Mouse (Mus musculus): Measurements from ENCODE around the gene Hspa8. TPM values are rescaled to one million over a fixed set of nuclear protein-coding genes. Genes with fewer than 3 reads are reported as not detected.
"Not testable (repeated sequence)": the region's sequence is repeated elsewhere in the genome, so short reads cannot be mapped to it uniquely, and the experiment has no call there.

The Hspa8 gene
- polyA plus RNA-seq, 1 experiment from 2014 or later = 1,867 TPM

GRCm38 (mm10) chr9:40801614-40802532 lies 1.1 kb downstream of the Hspa8 start:
- Histone ChIP-seq H3K27ac (peak overlapping the region; percentile 90), H3K9ac (peak overlapping the region; percentile 92), H3K36me3 (peaks cover 32% of the 10 kb centered on the region), H3K4me1 (replicated peaks) (peaks cover 50% of the 10 kb centered on the region), H3K4me3 (peak overlapping the region; percentile 75), H3K4me2 (peak overlapping the region; percentile 64)
- not testable (repeated sequence) for H3K9me3 ChIP-seq (replicated peaks); H3K27me3 ChIP-seq
- ATAC-seq (replicated peaks; ENCODE audit: insufficient number of reproducible peaks, insufficient read depth, low FRiP score, low read depth) = peak; percentile 0; the same call in 1 of the 2 replicates
- WGBS = under 1% methylated on average over 27 of the region's 28 CpGs

GRCm38 (mm10) chr9:40802533-40802875 lies 1.7 kb downstream of the Hspa8 start:
- WGBS = 2% methylated on average over 8 of the region's 8 CpGs
- ATAC-seq (replicated peaks; ENCODE audit: insufficient number of reproducible peaks, insufficient read depth, low FRiP score, low read depth); H3K27me3 ChIP-seq; H3K9me3 ChIP-seq (replicated peaks); H3K27ac ChIP-seq: not testable (repeated sequence)
- Histone ChIP-seq H3K36me3 (peaks cover 32% of the 10 kb centered on the region), H3K9ac (peak overlapping the region; percentile 92), H3K4me2 (peak overlapping the region; percentile 64), H3K4me3 (peak overlapping the region; percentile 75), H3K4me1 (replicated peaks) (peaks cover 56% of the 10 kb centered on the region)

GRCm38 (mm10) chr9:40804576-40804975 lies 3.8 kb downstream of the Hspa8 start:
- not testable (repeated sequence) for H3K9ac ChIP-seq; H3K27me3 ChIP-seq; H3K27ac ChIP-seq; H3K9me3 ChIP-seq (replicated peaks); ATAC-seq (replicated peaks; ENCODE audit: insufficient number of reproducible peaks, insufficient read depth, low FRiP score, low read depth)
- Histone ChIP-seq H3K4me3 (peak overlapping the region; percentile 11; the same call in 1 of the 2 replicates), H3K36me3 (peaks cover 32% of the 10 kb centered on the region), H3K4me2 (peak overlapping the region; percentile 19; the same call in 1 of the 2 replicates), H3K4me1 (replicated peaks) (peaks cover 50% of the 10 kb centered on the region)
- whole genome bisulfite sequencing = 59% methylated on average over 3 of the region's 3 CpGs

DNA sequence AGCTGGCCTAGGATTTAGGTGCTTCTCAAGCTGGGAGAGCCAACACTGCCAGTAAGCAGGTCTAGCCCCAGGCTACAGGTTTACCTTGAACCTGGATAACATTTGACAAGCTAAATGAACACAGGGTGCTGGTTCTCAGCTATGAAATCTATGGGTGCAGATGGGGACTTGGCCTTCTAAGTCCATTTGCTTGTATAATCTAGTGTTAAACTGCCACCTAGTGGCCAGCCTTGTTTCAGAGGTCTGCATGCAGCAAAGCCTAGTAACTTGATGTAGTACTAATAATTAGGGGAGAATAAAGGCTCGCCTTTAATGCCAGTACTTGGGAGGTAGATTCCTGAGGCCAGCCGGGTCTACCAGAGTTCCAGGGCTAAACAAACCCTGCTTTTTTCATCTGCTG lies 4.5 kb downstream of the Hspa8 start:
- WGBS = 33% methylated on average over 2 of the region's 2 CpGs
- Histone ChIP-seq H3K4me1 (replicated peaks) (peaks cover 48% of the 10 kb centered on the region), H3K36me3 (peaks cover 32% of the 10 kb centered on the region), H3K9ac (peak overlapping the region; percentile 31; the same call in 1 of the 2 replicates), H3K4me3 (no peak overlapping the region), H3K4me2 (peak overlapping the region; percentile 19), H3K9me3 (replicated peaks) (no peaks in the 10 kb centered on the region), H3K27ac (0 out of 2 replicates have a peak overlapping the region, but pooled peaks have one; percentile 77), H3K27me3 (no peaks in the 10 kb centered on the region)
- no peak for ATAC-seq (replicated peaks; ENCODE audit: insufficient number of reproducible peaks, insufficient read depth, low FRiP score, low read depth)

GRCm38 (mm10) chr9:40806440-40807288 lies 5.9 kb downstream of the Hspa8 start:
- Histone ChIP-seq H3K4me3 (no peak overlapping the region), H3K4me2 (no peak overlapping the region), H3K9me3 (replicated peaks) (no peaks in the 10 kb centered on the region), H3K36me3 (peaks cover 32% of the 10 kb centered on the region), H3K9ac (peak overlapping the region; percentile 17; the same call in 1 of the 2 replicates), H3K4me1 (replicated peaks) (peaks cover 54% of the 10 kb centered on the region), H3K27me3 (no peaks in the 10 kb centered on the region), H3K27ac (peak overlapping the region; percentile 77)
- peak; percentile 36; the same call in 1 of the 2 replicates for ATAC-seq (replicated peaks; ENCODE audit: insufficient number of reproducible peaks, insufficient read depth, low FRiP score, low read depth)
- 18% methylated on average over 5 of the region's 5 CpGs for WGBS

GRCm38 (mm10) chr9:40807289-40807920 lies 6.6 kb downstream of the Hspa8 start:
- no peak for ATAC-seq (replicated peaks; ENCODE audit: insufficient number of reproducible peaks, insufficient read depth, low FRiP score, low read depth)
- Histone ChIP-seq H3K9ac (0 out of 2 replicates have a peak overlapping the region, but pooled peaks have one; percentile 17), H3K36me3 (peaks cover 32% of the 10 kb centered on the region), H3K4me2 (no peak overlapping the region), H3K4me1 (replicated peaks) (peaks cover 54% of the 10 kb centered on the region), H3K4me3 (no peak overlapping the region), H3K27me3 (no peaks in the 10 kb centered on the region), H3K9me3 (replicated peaks) (no peaks in the 10 kb centered on the region), H3K27ac (peak overlapping the region; percentile 77)
- 18% methylated on average over 11 of the region's 11 CpGs for WGBS

DNA sequence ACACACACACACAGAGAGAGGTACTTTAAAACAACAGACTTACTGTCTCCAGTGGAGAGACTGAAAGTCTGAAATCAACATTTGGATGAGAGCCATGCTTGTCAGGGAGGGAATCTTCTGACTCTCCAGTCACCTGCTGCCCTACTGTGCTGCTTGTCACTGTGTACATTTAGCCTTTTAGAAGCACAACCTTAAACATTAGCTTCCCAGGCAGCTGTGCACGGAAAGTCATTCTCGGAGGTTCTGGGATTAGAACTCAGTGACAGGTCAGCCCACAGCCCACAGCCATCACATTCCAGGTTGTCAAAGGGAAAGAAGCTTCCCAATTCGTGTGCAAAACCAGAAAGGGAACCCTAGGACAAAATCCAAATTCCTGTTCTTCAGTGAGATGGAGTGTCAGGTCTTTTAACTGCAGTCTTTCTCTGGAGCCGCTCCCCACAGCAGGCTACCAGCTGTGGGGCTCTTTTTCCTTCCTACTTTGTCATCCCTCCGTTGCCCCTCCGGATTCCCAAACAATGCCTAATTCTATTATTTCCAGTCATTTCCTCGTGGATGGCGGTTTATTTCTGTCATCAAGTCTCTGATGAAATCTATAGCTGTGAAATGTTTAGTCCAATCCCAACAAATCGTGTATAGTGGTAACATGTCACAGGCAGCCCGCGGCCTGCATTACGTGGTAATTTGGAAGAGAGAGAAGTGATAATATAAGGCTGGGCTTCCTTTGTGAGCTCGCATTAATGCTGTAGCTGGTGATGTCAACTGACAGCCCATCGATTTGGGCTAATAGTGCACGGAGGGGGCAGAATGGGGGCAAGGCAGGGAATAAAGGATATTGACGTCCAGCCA lies 7.5 kb downstream of the Hspa8 start:
- H3K36me3 ChIP-seq = peaks cover 32% of the 10 kb centered on the region
- H3K4me3 ChIP-seq = no peak overlapping the region
- 40% methylated on average over 16 of the region's 16 CpGs for WGBS
- peaks cover 51% of the 10 kb centered on the region for H3K4me1 ChIP-seq (replicated peaks)
- no peak for ATAC-seq (replicated peaks; ENCODE audit: insufficient number of reproducible peaks, insufficient read depth, low FRiP score, low read depth)
- H3K27me3 ChIP-seq = no peaks in the 10 kb centered on the region
- H3K27ac ChIP-seq = peak overlapping the region; percentile 77
- no peak overlapping the region for H3K9ac ChIP-seq
- no peaks in the 10 kb centered on the region for H3K9me3 ChIP-seq (replicated peaks)
- no peak overlapping the region for H3K4me2 ChIP-seq

DNA sequence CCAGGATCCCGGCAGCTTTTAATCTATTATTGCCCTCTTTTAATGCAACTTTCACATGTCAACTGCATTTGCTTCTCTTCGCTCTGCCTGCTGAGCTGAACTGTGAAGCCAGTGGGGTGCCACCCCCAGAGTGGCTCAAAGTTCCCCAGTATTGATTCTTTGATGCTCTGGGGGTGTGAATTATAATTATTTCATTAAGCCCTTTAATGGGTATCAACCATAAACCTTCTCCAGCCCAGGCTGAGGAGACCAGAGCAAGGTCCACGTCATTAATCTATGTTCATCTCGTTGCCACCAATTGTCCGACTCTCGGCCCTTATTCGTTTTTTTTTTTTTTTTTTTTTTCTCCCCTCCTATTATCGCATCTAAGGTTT lies 8.1 kb downstream of the Hspa8 start:
- ATAC-seq (replicated peaks; ENCODE audit: insufficient number of reproducible peaks, insufficient read depth, low FRiP score, low read depth) = no peak
- H3K27ac ChIP-seq = no peak overlapping the region
- 77% methylated on average over 8 of the region's 8 CpGs for WGBS
- H3K4me3 ChIP-seq = no peak overlapping the region
- H3K9ac ChIP-seq = no peak overlapping the region
- no peaks in the 10 kb centered on the region for H3K27me3 ChIP-seq
- H3K36me3 ChIP-seq = peaks cover 26% of the 10 kb centered on the region
- peaks cover 45% of the 10 kb centered on the region for H3K4me1 ChIP-seq (replicated peaks)
- no peaks in the 10 kb centered on the region for H3K9me3 ChIP-seq (replicated peaks)
- H3K4me2 ChIP-seq = no peak overlapping the region

DNA sequence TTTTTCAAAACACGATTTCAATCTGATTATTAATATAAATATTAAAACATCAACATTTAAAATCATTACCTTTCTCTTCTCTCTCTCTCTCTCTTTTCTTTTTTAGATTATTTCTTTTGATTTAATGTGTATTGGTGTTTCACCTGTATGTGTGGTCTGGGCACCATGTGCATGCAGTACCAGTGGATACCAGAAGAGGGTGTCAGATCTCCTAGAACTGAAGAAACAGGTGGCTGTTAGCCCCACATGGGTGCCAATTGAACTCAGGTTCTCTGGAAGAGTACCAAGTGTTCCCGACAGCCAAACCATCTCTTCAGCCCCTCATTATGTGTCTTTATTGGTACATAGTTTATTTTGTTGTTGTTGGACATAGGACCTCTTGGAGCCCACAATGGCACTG lies 11.1 kb downstream of the Hspa8 start:
- 56% methylated on average over 2 of the region's 2 CpGs for WGBS
- Histone ChIP-seq H3K4me1 (replicated peaks) (peaks cover 18% of the 10 kb centered on the region), H3K27me3 (no peaks in the 10 kb centered on the region), H3K4me2 (no peak overlapping the region), H3K4me3 (no peak overlapping the region), H3K27ac (no peak overlapping the region), H3K9ac (no peak overlapping the region), H3K36me3 (no peaks in the 10 kb centered on the region), H3K9me3 (replicated peaks) (no peaks in the 10 kb centered on the region)
- no peak for ATAC-seq (replicated peaks; ENCODE audit: insufficient number of reproducible peaks, insufficient read depth, low FRiP score, low read depth)

DNA sequence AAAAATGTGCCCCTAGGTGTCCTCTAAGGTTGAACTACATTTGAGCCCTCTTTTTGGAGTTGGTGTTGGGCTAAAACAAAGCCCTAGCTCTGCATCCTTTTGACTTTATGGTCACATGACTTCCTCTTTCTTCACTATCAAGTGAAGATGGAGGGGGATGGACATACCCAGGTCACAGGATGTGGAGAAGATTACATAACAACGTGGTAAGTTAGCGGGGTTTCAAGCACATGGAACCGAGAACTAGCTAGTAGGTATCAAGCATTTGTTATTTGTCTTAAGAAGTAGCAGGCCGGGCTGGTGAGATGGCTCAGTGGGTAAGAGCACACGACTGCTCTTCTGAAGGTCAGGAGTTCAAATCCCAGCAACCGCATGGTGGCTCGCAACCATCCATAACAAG lies 13.3 kb downstream of the Hspa8 start:
- no peak overlapping the region for H3K4me3 ChIP-seq

More for the DNA sequence above, 13.3 kb downstream of the Hspa8 start:
- Histone ChIP-seq H3K27ac (no peak overlapping the region), H3K27me3 (no peaks in the 10 kb centered on the region), H3K9ac (no peak overlapping the region), H3K36me3 (no peaks in the 10 kb centered on the region), H3K4me1 (replicated peaks) (peaks cover 6% of the 10 kb centered on the region; the same call in 1 of the 2 replicates), H3K4me2 (no peak overlapping the region), H3K9me3 (replicated peaks) (no peaks in the 10 kb centered on the region)
- 77% methylated on average over 7 of the region's 7 CpGs for WGBS
- ATAC-seq (replicated peaks; ENCODE audit: insufficient number of reproducible peaks, insufficient read depth, low FRiP score, low read depth) = no peak
